25 mouse cellular contexts compared by ENCODE assay signal in genomic region chr6:116199682-116200081, GRCm38 (mm10). TPM values are rescaled to one million over a fixed set of nuclear protein-coding genes. Genes with fewer than 3 reads are reported as not detected.
A peak's percentile ranks its signal among the peaks of the same experiment; 100 is the strongest.
DNase-seq lines count a peak whose midpoint lies in the region; ATAC-seq and TF ChIP-seq lines count a peak whose summit lies in the region.
"Had no signal": no experiment of that assay in that cellular context is flagged by ENCODE, and none has a peak within 500 bp of the region (broad histone marks: within the 10 kb centered on the region; RNA-seq: fewer than 3 reads in every experiment).

No protein-coding gene starts in this region.

- DNase-seq in 416B (ENCODE audit: low read depth), result peak; percentile 80
- DNase-seq in G1E (ENCODE audit: low spot score), result peak; percentile 12
- peak; percentile 23 for DNase-seq in MEL-GATA-1-ER (ENCODE audit: extremely low read depth, low read depth)
- DNase-seq in urinary bladder, adult 18-20 months (ENCODE audit: low spot score in 2 of 2), result no peak
- no peak for DNase-seq in adrenal gland, postnatal 10 days
- DNase-seq: adrenal gland, adult 8-10 months; adrenal gland, postnatal 25 days; B cell, adult 2 months; cerebellum, adult 11 months; cerebellum, adult 18-20 months; cerebellum, adult 8-10 months; cerebellum, adult 9-11 months; cerebellum, postnatal 14 days; cerebellum, postnatal 36 days; embryo, embryonic 11 days had no signal

- peaks cover 2% of the 10 kb centered on the region for H3K36me3 ChIP-seq in G1E (replicated peaks)
- H3K36me3 ChIP-seq: embryonic facial prominence, embryonic 13.5 days; embryonic facial prominence, embryonic 15.5 days; forebrain, embryonic 10.5 days; forebrain, embryonic 12.5 days had no signal

- H3K27me3 ChIP-seq in G1E (ENCODE audit: insufficient read depth, low read length), result no peaks in the 10 kb centered on the region
- H3K27me3 ChIP-seq: CH12.LX; embryonic facial prominence, embryonic 15.5 days had no signal

- no peaks in the 10 kb centered on the region for H3K9me3 ChIP-seq in G1E (replicated peaks)
- H3K9me3 ChIP-seq: embryonic facial prominence, embryonic 13.5 days; embryonic facial prominence, embryonic 15.5 days; forebrain, embryonic 10.5 days; forebrain, embryonic 12.5 days had no signal

- H3K4me3 ChIP-seq in G1E (ENCODE audit: low read depth, low read length), result no peak overlapping the region
- H3K4me3 ChIP-seq: embryonic facial prominence, embryonic 13.5 days; embryonic facial prominence, embryonic 15.5 days; erythroblast, embryonic 14.5 days; forebrain, embryonic 10.5 days; forebrain, embryonic 12.5 days had no signal

- peak; percentile 71 for ATAC-seq in G1E (ENCODE audit: extremely low read depth, insufficient number of reproducible peaks, low FRiP score, poor library complexity, severe bottlenecking)
- ATAC-seq: activated CD4-positive, CD25-positive, alpha-beta regulatory T cell, adult 4 months; CD4-positive, CD25-positive, alpha-beta regulatory T cell, adult 4 months; forebrain, embryonic 14.5 days; forebrain, embryonic 16.5 days had no signal

- H3K4me1 ChIP-seq in G1E (ENCODE audit: insufficient read depth, low read depth, low read length), result peaks cover 21% of the 10 kb centered on the region
- H3K4me1 ChIP-seq: embryonic facial prominence, embryonic 13.5 days; embryonic facial prominence, embryonic 15.5 days; forebrain, embryonic 10.5 days; forebrain, embryonic 12.5 days had no signal

- no peak for TF ChIP-seq CTCF in G1E (IDR thresholded peaks at IDR 0.05; ENCODE audit: low read depth, low read length)

RNA-seq across cellular contexts. Expression of gene Tmcc1, which starts 6.4 kb away (rescaled TPM):
- total RNA-seq in G1E (2014; fragmentation: Nextera tagmentation) (12.1 and 14.6 TPM in 2 replicates), G1E (2017) (15.6 and 18.6 TPM in 2 replicates)
- 0.86 and 1.0 TPM in 2 replicates for polyA plus RNA-seq in G1E (2012)
- total RNA-seq in adrenal gland, postnatal 10 days (2021), result 10 to 100 TPM; 22.9 to 27.0 TPM

RNA-seq across cellular contexts. Expression of gene Washc2, which starts 8.2 kb away (rescaled TPM):
- 60.7 and 63.1 TPM in 2 replicates for total RNA-seq in G1E (2014; fragmentation: Nextera tagmentation)
- total RNA-seq in G1E (2017), result 87.8 and 96.2 TPM in 2 replicates
- polyA plus RNA-seq in G1E (2012), result 15.3 and 18.0 TPM in 2 replicates
- 10 to 100 TPM; 41.3 to 52.7 TPM for total RNA-seq in adrenal gland, postnatal 10 days (2021)

Comparison
In these comparisons a context has a peak if more than half of its experiments do, and no peak if none do; other contexts are left out.
1. DNase-seq: peak in 416B (single experiment), G1E (single experiment) and MEL-GATA-1-ER (single experiment); none in urinary bladder, adult 18-20 months (0 of 2) and adrenal gland, postnatal 10 days (single experiment).